Comparison of ENCODE assay signal across 8 mouse cellular contexts in the genomic region with DNA sequence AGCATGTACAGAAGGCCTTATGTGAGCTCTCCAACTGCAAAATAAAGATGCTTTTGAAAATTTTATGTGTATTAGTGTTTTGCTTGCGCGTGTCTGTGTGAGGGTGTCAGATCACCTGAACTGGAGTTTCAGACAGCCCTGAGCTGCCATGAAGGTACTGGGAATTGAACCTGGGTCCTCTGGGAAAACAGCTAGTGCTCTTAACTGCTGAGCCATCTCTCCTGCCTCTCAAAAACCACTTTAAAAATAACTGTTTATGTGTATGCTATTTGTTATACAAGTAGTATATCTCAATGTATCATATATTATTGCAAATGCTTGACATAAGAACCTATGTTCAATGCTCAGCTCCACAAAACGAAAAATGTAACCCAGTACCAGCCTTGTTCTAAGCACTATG. TPM values are rescaled to one million over a fixed set of nuclear protein-coding genes. Genes with fewer than 3 reads are reported as not detected.
DNase-seq lines count a peak whose midpoint lies in the region; ATAC-seq and TF ChIP-seq lines count a peak whose summit lies in the region.

No protein-coding gene starts in this region.

- no peak for ATAC-seq in lung, embryonic 14.5 days (ENCODE audit: insufficient read depth)
- no peak for ATAC-seq in forebrain, embryonic 12.5 days (ENCODE audit: low FRiP score)
- no peak for ATAC-seq in hindbrain, postnatal 0 days

- no peak for TF ChIP-seq POLR2A in lung, adult 2 months (IDR thresholded peaks at IDR 0.05; ENCODE audit: borderline replicate concordance, extremely low read depth, low read depth, low read length)
- TF ChIP-seq POLR2A in myocyte (IDR thresholded peaks at IDR 0.05; ENCODE audit: insufficient read length, low read depth): no peak
- TF ChIP-seq POLR2A in cerebellum, adult 2 months (IDR thresholded peaks at IDR 0.05; ENCODE audit: borderline replicate concordance, insufficient read depth, low read length): no peak

- H3K4me1 ChIP-seq in lung, embryonic 14.5 days (ENCODE audit: insufficient read depth): 0 out of 2 replicates have a peak, but pooled peaks cover 4% of the 10 kb centered on the region
- peaks cover 12% of the 10 kb centered on the region; the same call in 1 of the 2 replicates for H3K4me1 ChIP-seq in lung, adult 2 months (ENCODE audit: control insufficient read depth, insufficient read depth, low read length)
- H3K4me1 ChIP-seq in forebrain, embryonic 12.5 days: peaks cover 29% of the 10 kb centered on the region
- H3K4me1 ChIP-seq in hindbrain, postnatal 0 days (ENCODE audit: insufficient read depth, low read length): 0 out of 2 replicates have a peak, but pooled peaks cover 6% of the 10 kb centered on the region
- peaks cover 11% of the 10 kb centered on the region for H3K4me1 ChIP-seq in cerebellum, adult 2 months (ENCODE audit: control insufficient read depth, insufficient read depth, low read length)

- H3K36me3 ChIP-seq in lung, embryonic 14.5 days (ENCODE audit: insufficient read depth): peaks cover 41% of the 10 kb centered on the region
- H3K36me3 ChIP-seq in forebrain, embryonic 12.5 days (replicated peaks): peaks cover 31% of the 10 kb centered on the region
- peaks cover 24% of the 10 kb centered on the region for H3K36me3 ChIP-seq in hindbrain, postnatal 0 days (ENCODE audit: insufficient read depth, low read length)
- H3K36me3 ChIP-seq in myocyte (ENCODE audit: control insufficient read depth, insufficient read depth): peaks cover 10% of the 10 kb centered on the region

- 63% methylated on average over 3 of the region's 3 CpGs for WGBS in lung, embryonic 14.5 days
- 69% methylated on average over 3 of the region's 3 CpGs for WGBS in lung, adult 2 months
- 75% methylated on average over 3 of the region's 3 CpGs for WGBS in forebrain, embryonic 12.5 days
- 78% methylated on average over 3 of the region's 3 CpGs for WGBS in hindbrain, postnatal 0 days
- 79% methylated on average over 3 of the region's 3 CpGs for WGBS in cerebellum, adult 2 months

- no peaks in the 10 kb centered on the region for H3K27me3 ChIP-seq in lung, embryonic 14.5 days (ENCODE audit: insufficient read depth, low read length)
- no peaks in the 10 kb centered on the region for H3K27me3 ChIP-seq in forebrain, embryonic 12.5 days
- no peaks in the 10 kb centered on the region for H3K27me3 ChIP-seq in hindbrain, postnatal 0 days (ENCODE audit: insufficient read depth, low read length)
- H3K27me3 ChIP-seq in myocyte (ENCODE audit: control insufficient read depth, insufficient read depth, insufficient read length): no peaks in the 10 kb centered on the region
- no peaks in the 10 kb centered on the region for H3K27me3 ChIP-seq in cerebellum, adult 2 months (ENCODE audit: control insufficient read depth, insufficient read depth, low read length)

- no peaks in the 10 kb centered on the region for H3K9me3 ChIP-seq in lung, embryonic 14.5 days (ENCODE audit: low read depth, low read length)
- H3K9me3 ChIP-seq in forebrain, embryonic 12.5 days: no peaks in the 10 kb centered on the region
- no peaks in the 10 kb centered on the region for H3K9me3 ChIP-seq in hindbrain, postnatal 0 days (ENCODE audit: low read length)

- H3K27ac ChIP-seq in lung, embryonic 14.5 days (ENCODE audit: low read depth): no peak overlapping the region
- H3K27ac ChIP-seq in forebrain, embryonic 12.5 days: no peak overlapping the region
- no peak overlapping the region for H3K27ac ChIP-seq in hindbrain, postnatal 0 days
- no peak overlapping the region for H3K27ac ChIP-seq in cerebellum, adult 2 months (ENCODE audit: insufficient read depth, low read length)

- DNase-seq in lung, embryonic 14.5 days: no peak
- no peak for DNase-seq in lung, adult 2 months
- DNase-seq in hindbrain, postnatal 0 days (ENCODE audit: low spot score): no peak
- no peak for DNase-seq in thymus, postnatal 0 days (ENCODE audit: low spot score)
- DNase-seq in urinary bladder, adult 18-20 months (ENCODE audit: low spot score in 2 of 2): no peak
- DNase-seq in cerebellum, adult 2 months: no peak

- peak overlapping the region; percentile 85 for H3K4me3 ChIP-seq in lung, embryonic 14.5 days (ENCODE audit: low read depth, low read length)
- H3K4me3 ChIP-seq in lung, adult 2 months (replicated peaks; ENCODE audit: extremely low read depth, low read depth, low read length): no peak overlapping the region
- peak overlapping the region; percentile 81; the same call in 1 of the 2 replicates for H3K4me3 ChIP-seq in forebrain, embryonic 12.5 days (replicated peaks)
- no peak overlapping the region for H3K4me3 ChIP-seq in hindbrain, postnatal 0 days (ENCODE audit: low read length)
- H3K4me3 ChIP-seq in myocyte: peak overlapping the region; percentile 98
- no peak overlapping the region for H3K4me3 ChIP-seq in cerebellum, adult 2 months (replicated peaks; ENCODE audit: insufficient read depth, low read depth, low read length)

- no peak overlapping the region for H3K9ac ChIP-seq in lung, embryonic 14.5 days
- H3K9ac ChIP-seq in forebrain, embryonic 12.5 days: no peak overlapping the region
- no peak overlapping the region for H3K9ac ChIP-seq in hindbrain, postnatal 0 days (replicated peaks; ENCODE audit: low read length)

- H3K4me2 ChIP-seq in lung, embryonic 14.5 days: peak overlapping the region; percentile 69
- H3K4me2 ChIP-seq in forebrain, embryonic 12.5 days: peak overlapping the region; percentile 79
- H3K4me2 ChIP-seq in hindbrain, postnatal 0 days (ENCODE audit: low read depth, low read length): peak overlapping the region; percentile 93; the same call in 1 of the 2 replicates
- H3K4me2 ChIP-seq in myocyte (ENCODE audit: low read depth): peak overlapping the region; percentile 89

- peaks cover 27% of the 10 kb centered on the region for H3K79me2 ChIP-seq in myocyte (ENCODE audit: control insufficient read depth, insufficient read depth)

- no peak overlapping the region for H3ac ChIP-seq in myocyte (ENCODE audit: control insufficient read depth, insufficient read length)

- TF ChIP-seq CTCF in lung, embryonic 14.5 days (IDR thresholded peaks at IDR 0.05; ENCODE audit: low read depth): no peak
- TF ChIP-seq CTCF in lung, adult 2 months (IDR thresholded peaks at IDR 0.05; ENCODE audit: insufficient read depth, low read length): no peak
- no peak for TF ChIP-seq CTCF in hindbrain, postnatal 0 days (IDR thresholded peaks at IDR 0.05; ENCODE audit: low read depth)
- TF ChIP-seq CTCF in cerebellum, adult 2 months (IDR thresholded peaks at IDR 0.05; ENCODE audit: borderline replicate concordance, insufficient read depth, low read depth, low read length): no peak

TF ChIP-seq in myocyte, 11 proteins besides CTCF, POLR2A, EP300 and RAD21 (continues in another document):
- no peak for TF ChIP-seq CEBPB (IDR thresholded peaks at IDR 0.05; ENCODE audit: insufficient read depth, poor library complexity, severe bottlenecking)
- TF ChIP-seq POLR2AphosphoS2 (IDR thresholded peaks at IDR 0.05; ENCODE audit: insufficient read length, low read depth): no peak
- no peak for TF ChIP-seq SRF (IDR thresholded peaks at IDR 0.05; ENCODE audit: control insufficient read depth, insufficient read length, low read depth)
- TF ChIP-seq MYOG (IDR thresholded peaks at IDR 0.05; ENCODE audit: control insufficient read depth in 1 of 3, insufficient read depth in 1 of 3, insufficient read length in 2 of 3, low read depth in 2 of 3): no peak
- TF ChIP-seq TCF3 (IDR thresholded peaks at IDR 0.05; ENCODE audit: insufficient read length, low read depth): no peak
- TF ChIP-seq REST (IDR thresholded peaks at IDR 0.05; ENCODE audit: insufficient read depth, insufficient read length): no peak

RNA-seq across cellular contexts. Expression of gene Akap8l, which starts 0.9 kb away (rescaled TPM):
- 68.7 and 82.0 TPM in 2 replicates for polyA plus RNA-seq in lung, embryonic 14.5 days (2014; fragmentation: Nextera tagmentation; extraction: Ambion mirVana)
- 137 and 149 TPM in 2 replicates for polyA plus RNA-seq in lung, adult 2 months (2012; rRNA removed)
- 110 TPM in 2 replicates for polyA plus RNA-seq in forebrain, embryonic 12.5 days (2016; fragmentation: Nextera tagmentation; extraction: Ambion mirVana)
- 73.6 and 76.3 TPM in 2 replicates for total RNA-seq in hindbrain, postnatal 0 days (2014; rRNA removed)
- polyA plus RNA-seq in hindbrain, postnatal 0 days (2015; fragmentation: Nextera tagmentation; extraction: Ambion mirVana): 95.7 and 103 TPM in 2 replicates
- 31.7 TPM for polyA plus RNA-seq in myocyte (2012; fragmentation: generic; extraction: Trizol)
- polyA plus RNA-seq in thymus, postnatal 0 days (2015; fragmentation: Nextera tagmentation; extraction: Ambion mirVana): 62.4 and 66.4 TPM in 2 replicates
- polyA plus RNA-seq in cerebellum, adult 2 months (2012; rRNA removed): 279 and 287 TPM in 2 replicates

RNA-seq across cellular contexts. Expression of gene Akap8, which starts 30.2 kb away (rescaled TPM):
- 45.4 and 54.3 TPM in 2 replicates for polyA plus RNA-seq in lung, embryonic 14.5 days (2014; fragmentation: Nextera tagmentation; extraction: Ambion mirVana)
- 63.3 and 77.5 TPM in 2 replicates for polyA plus RNA-seq in lung, adult 2 months (2012; rRNA removed)
- polyA plus RNA-seq in forebrain, embryonic 12.5 days (2016; fragmentation: Nextera tagmentation; extraction: Ambion mirVana): 143 and 145 TPM in 2 replicates
- total RNA-seq in hindbrain, postnatal 0 days (2014; rRNA removed): 94.4 and 108 TPM in 2 replicates
- polyA plus RNA-seq in hindbrain, postnatal 0 days (2015; fragmentation: Nextera tagmentation; extraction: Ambion mirVana): 66.4 and 75.2 TPM in 2 replicates
- 14.0 TPM for polyA plus RNA-seq in myocyte (2012; fragmentation: generic; extraction: Trizol)
- 73.0 and 82.9 TPM in 2 replicates for polyA plus RNA-seq in thymus, postnatal 0 days (2015; fragmentation: Nextera tagmentation; extraction: Ambion mirVana)
- polyA plus RNA-seq in cerebellum, adult 2 months (2012; rRNA removed): 117 and 127 TPM in 2 replicates

RNA-seq across cellular contexts. Expression of gene Wiz, which starts 38.0 kb away (rescaled TPM):
- 41.8 and 48.1 TPM in 2 replicates for polyA plus RNA-seq in lung, embryonic 14.5 days (2014; fragmentation: Nextera tagmentation; extraction: Ambion mirVana)
- polyA plus RNA-seq in lung, adult 2 months (2012; rRNA removed): 40.0 and 42.0 TPM in 2 replicates
- 40.3 and 44.3 TPM in 2 replicates for polyA plus RNA-seq in forebrain, embryonic 12.5 days (2016; fragmentation: Nextera tagmentation; extraction: Ambion mirVana)
- 50.4 and 56.8 TPM in 2 replicates for total RNA-seq in hindbrain, postnatal 0 days (2014; rRNA removed)
- 24.2 and 28.4 TPM in 2 replicates for polyA plus RNA-seq in hindbrain, postnatal 0 days (2015; fragmentation: Nextera tagmentation; extraction: Ambion mirVana)
- 21.0 TPM for polyA plus RNA-seq in myocyte (2012; fragmentation: generic; extraction: Trizol)
- 13.2 and 15.3 TPM in 2 replicates for polyA plus RNA-seq in thymus, postnatal 0 days (2015; fragmentation: Nextera tagmentation; extraction: Ambion mirVana)
- 48.5 and 51.2 TPM in 2 replicates for polyA plus RNA-seq in cerebellum, adult 2 months (2012; rRNA removed)

RNA-seq across cellular contexts. Expression of gene Rasal3, which starts 52.1 kb away (rescaled TPM):
- polyA plus RNA-seq in lung, embryonic 14.5 days (2014; fragmentation: Nextera tagmentation; extraction: Ambion mirVana): 0.93 and 1.0 TPM in 2 replicates
- 13.3 and 17.4 TPM in 2 replicates for polyA plus RNA-seq in lung, adult 2 months (2012; rRNA removed)
- 0.41 and 0.77 TPM in 2 replicates for polyA plus RNA-seq in forebrain, embryonic 12.5 days (2016; fragmentation: Nextera tagmentation; extraction: Ambion mirVana)
- total RNA-seq in hindbrain, postnatal 0 days (2014; rRNA removed): 1.2 and 2.8 TPM in 2 replicates
- polyA plus RNA-seq in hindbrain, postnatal 0 days (2015; fragmentation: Nextera tagmentation; extraction: Ambion mirVana): 0.61 and 1.2 TPM in 2 replicates
- not detected for polyA plus RNA-seq in myocyte (2012; fragmentation: generic; extraction: Trizol)
- polyA plus RNA-seq in thymus, postnatal 0 days (2015; fragmentation: Nextera tagmentation; extraction: Ambion mirVana): 164 and 165 TPM in 2 replicates
- polyA plus RNA-seq in cerebellum, adult 2 months (2012; rRNA removed): 0.92 and 1.2 TPM in 2 replicates

Comparison
In these comparisons a context has a peak if more than half of its experiments do, and no peak if none do; other contexts are left out.
1. H3K4me3 ChIP-seq: peak in lung, embryonic 14.5 days (single experiment), forebrain, embryonic 12.5 days (single experiment) and myocyte (single experiment); none in lung, adult 2 months (single experiment), hindbrain, postnatal 0 days (single experiment) and cerebellum, adult 2 months (single experiment).
2. Peak in every context shown above with its lines, with median percentiles within 50 percentile points of each other: H3K4me2 ChIP-seq.